Mouse (Mus musculus): ENCODE data around the gene Lekr1.

Gene Lekr1

DNA sequence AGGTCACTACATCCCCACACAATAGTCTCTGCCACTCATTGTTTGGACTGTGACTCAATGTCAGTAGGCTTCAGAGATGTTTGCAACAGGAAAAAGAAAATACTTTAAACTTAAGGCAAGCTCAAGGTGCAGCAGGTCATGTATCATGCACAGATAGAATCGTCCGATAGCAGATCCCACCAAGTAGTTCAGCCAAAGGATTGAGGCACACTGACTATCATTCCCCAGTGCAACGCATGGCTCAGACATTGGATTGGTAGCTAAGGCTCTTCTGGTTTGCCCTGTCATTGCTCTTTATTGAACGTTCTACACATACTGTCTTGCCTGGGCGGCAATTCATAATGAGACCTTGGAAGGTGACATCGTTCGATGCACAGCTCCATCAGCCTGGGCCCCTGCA lies 9.6 kb upstream of the Lekr1 start:
- DNase-seq (ENCODE audit: low spot score in 2 of 2): no peak

GRCm38 (mm10) chr3:65656902-65657660 lies 8.9 kb upstream of the Lekr1 start:
- DNase-seq (ENCODE audit: low spot score in 2 of 2): no peak

DNA sequence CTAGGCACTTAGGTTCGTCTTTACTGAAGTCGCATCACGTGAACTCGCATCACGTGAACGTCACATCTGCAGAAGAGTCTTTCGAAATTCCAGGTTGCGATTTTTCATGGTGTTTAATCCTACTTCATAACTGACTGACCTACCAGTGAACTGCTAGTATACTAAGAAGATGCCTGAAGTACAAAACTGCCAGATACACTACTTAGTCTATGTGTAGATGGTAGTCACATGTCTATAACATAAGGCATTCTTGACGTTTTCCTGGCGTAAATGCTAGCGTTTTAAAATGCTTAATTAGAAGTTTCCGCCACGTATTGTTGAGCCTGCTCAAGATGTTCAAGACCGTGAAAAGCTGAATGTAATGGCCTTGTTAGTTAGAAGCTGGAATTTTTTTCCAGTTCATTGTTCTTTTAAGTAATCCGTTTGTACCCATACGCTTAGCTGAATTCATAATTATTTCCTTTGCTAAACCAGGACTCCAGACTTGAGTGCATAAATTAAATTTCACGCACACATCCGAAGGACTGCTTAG lies 7.9 kb upstream of the Lekr1 start:
- no peak for DNase-seq (ENCODE audit: low spot score in 2 of 2)

DNA sequence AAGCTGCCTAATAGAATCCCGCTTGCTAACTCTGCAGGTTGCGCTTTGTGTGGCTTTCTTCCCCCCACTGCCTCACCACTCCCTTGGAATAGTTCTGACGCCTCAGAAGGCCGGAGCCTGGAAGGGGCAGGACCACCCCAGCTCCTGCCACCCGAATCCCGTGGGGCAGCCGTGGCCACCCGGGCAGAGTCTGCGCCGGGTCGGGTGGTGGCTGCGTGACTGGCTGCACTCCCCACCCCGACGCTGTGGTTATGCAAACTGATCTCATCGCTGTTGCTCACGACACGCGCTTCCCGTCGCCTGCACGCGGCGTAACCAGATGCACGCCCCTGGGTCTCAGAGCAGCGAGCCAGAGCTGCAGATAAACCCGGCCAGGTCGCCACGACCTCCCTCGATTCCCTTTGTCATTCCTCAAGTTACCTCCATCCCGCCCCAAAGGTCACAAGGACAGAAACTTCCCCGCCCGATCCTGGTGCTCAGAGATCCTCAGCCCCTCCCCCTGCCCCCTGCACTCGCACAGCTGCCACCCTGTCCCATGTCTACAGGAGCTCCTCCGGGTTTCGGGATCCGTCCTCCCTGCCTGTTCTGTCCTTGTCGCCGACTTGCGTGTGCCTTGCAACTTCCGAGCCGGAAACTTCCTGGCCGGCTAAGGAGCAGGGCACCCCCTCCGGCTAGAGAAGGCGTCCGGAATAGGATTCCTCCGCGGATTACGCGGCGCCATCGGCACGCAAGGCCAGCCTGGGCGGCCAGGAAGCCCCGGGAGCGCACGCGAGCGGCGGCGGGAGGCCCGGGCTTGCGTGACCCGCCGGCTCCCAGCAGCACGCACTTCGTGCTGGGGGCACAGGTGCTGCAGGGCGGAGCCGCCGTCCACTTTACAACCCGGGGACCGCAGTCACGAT lies 7.1 kb upstream of the Lekr1 start:
- peak; percentile 61 to 62 for DNase-seq (ENCODE audit: low spot score in 2 of 2)

DNA sequence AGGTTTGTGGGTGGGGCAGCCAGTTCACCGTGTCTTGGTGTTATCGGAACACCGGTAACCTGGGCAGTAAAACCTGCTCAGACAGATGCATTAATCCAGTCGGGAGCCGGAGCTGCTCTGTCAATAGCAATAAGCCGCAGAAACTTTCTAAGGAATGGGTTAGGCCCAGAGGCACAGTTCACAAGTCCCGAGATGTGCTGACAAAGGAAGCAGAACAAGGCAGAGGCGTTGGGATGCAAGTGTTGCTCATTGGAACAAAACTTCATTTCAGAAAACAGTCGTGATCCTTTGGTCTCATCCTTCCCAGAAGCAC lies 6.5 kb upstream of the Lekr1 start:
- DNase-seq (ENCODE audit: low spot score in 2 of 2): no peak

- DNase-seq (ENCODE audit: low spot score in 2 of 2): no peak
Observed at GRCm38 (mm10) chr3:65660336-65660735, 5.7 kb upstream of the Lekr1 start.

- no peak for DNase-seq (ENCODE audit: low spot score in 2 of 2)
Observed at GRCm38 (mm10) chr3:65661731-65662130, 4.3 kb upstream of the Lekr1 start.

DNA sequence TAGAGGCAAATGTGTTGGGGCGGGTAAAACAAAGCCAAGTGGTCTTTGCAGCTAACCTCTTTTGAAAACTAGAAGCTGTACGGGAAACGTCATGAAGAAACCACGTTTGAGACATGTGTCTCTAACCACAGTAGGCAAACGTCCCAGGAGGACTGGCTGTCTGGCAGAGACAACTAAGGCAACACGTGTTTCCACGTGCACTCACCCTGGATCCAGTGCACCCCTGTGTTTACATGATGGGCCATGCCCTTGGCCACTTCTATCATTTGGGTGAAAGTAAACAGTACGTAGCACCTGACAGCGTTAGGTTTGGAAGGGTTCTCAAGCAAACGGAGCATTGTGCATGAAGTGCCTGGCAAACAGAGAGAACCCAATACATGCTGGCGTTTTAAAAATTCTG lies 2.9 kb upstream of the Lekr1 start:
- DNase-seq (ENCODE audit: low spot score in 2 of 2): no peak

GRCm38 (mm10) chr3:65670216-65670615 lies 4.2 kb downstream of the Lekr1 start:
- no peak for DNase-seq (ENCODE audit: low spot score in 2 of 2)

DNA sequence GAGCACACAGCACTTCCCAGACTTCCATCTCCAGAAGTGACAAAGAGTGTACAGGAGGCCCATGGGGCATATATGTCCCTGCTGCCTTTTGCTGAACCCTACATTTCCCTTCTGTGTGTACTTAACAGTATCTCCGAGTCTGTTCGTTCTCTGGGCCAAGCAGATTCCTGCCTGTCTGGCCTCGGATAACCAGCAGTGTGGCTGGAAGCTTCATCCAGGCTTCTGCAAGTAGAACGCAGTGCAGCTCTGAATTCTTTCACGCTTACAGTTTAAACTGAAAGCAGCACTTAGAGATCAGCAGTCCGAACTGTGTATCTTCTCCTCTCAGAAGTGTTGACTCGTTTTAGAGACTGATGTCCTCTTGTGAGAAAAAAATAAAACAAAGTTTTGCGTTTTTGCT lies 7.7 kb downstream of the Lekr1 start:
- DNase-seq (ENCODE audit: low spot score in 2 of 2): no peak

GRCm38 (mm10) chr3:65680612-65681011 lies 14.6 kb downstream of the Lekr1 start:
- DNase-seq (ENCODE audit: low spot score in 2 of 2): no peak

- DNase-seq (ENCODE audit: low spot score in 2 of 2): no peak
Observed at GRCm38 (mm10) chr3:65689705-65690104, 23.7 kb downstream of the Lekr1 start.

- DNase-seq (ENCODE audit: low spot score in 2 of 2): no peak
Observed at GRCm38 (mm10) chr3:65690850-65691249, 24.8 kb downstream of the Lekr1 start.

GRCm38 (mm10) chr3:65699704-65700103 lies 33.7 kb downstream of the Lekr1 start:
- DNase-seq (ENCODE audit: low spot score in 2 of 2): no peak

DNA sequence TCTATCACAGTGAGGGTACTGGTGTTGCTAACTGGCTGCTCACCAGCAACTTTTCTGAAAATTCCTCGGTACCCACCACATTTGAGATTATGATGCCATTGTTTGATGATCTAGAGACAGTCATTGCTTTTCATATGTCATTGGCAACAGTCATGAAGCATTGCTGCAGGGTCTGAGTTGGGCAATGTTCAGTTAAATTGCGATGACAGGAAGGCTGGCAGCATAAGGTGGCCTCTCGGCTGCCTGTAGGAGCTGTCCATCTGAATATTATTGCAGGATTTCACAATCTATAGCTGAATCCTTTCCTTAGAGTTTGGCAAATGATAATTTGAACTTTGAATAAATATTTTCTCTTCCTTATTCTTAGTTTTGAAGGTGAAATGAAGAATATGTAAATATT lies 48.3 kb downstream of the Lekr1 start:
- no peak for DNase-seq (ENCODE audit: low spot score in 2 of 2)

GRCm38 (mm10) chr3:65717406-65717805 lies 51.4 kb downstream of the Lekr1 start:
- no peak for DNase-seq (ENCODE audit: low spot score in 2 of 2)

DNA sequence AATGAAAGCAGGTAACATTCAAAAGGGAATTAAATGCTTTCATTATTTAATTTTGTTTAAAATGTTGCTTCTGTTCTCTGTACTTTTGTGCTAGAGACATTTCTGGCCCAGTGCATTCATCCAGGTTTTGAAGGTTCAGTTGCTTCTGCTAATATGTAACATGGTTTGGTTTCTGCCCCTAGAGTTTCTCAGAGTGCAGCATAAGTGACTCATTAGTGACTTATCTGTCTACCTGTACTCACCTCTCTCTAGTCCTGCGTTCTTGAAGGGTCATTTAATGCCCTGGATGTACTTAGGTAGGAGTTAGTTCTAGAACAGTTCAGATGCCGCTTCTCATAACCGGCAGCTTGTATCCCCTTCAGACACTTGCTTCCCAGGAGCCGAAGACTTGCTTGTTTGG lies 56.9 kb downstream of the Lekr1 start:
- no peak for DNase-seq (ENCODE audit: low spot score in 2 of 2)

- DNase-seq (ENCODE audit: low spot score in 2 of 2): no peak
Observed at GRCm38 (mm10) chr3:65723664-65724063, 57.6 kb downstream of the Lekr1 start.

GRCm38 (mm10) chr3:65737816-65738215 lies 71.8 kb downstream of the Lekr1 start:
- no peak for DNase-seq (ENCODE audit: low spot score in 2 of 2)

- DNase-seq (ENCODE audit: low spot score in 2 of 2): no peak
Observed at GRCm38 (mm10) chr3:65744936-65745335, 78.9 kb downstream of the Lekr1 start.

- DNase-seq (ENCODE audit: low spot score in 2 of 2): no peak
Observed at GRCm38 (mm10) chr3:65764511-65765508, 98.8 kb downstream of the Lekr1 start.

GRCm38 (mm10) chr3:65766387-65766786 lies 100.4 kb downstream of the Lekr1 start:
- DNase-seq (ENCODE audit: low spot score in 2 of 2): no peak
